Mouse (Mus musculus) layer of hippocampus, adult 9-11 months (tissue): ENCODE measurements at regions not wholly inside any gene's neighbourhood (a gene's known extent, or its start where the extent isn't known, plus 50 kb on each side); places are given as distances from the start of the nearest gene placed in this dataset.

Source experiments
- DNase-seq: peaks from one replicate; pipeline ENCODE4 v3.0.0; 2022

DNA sequence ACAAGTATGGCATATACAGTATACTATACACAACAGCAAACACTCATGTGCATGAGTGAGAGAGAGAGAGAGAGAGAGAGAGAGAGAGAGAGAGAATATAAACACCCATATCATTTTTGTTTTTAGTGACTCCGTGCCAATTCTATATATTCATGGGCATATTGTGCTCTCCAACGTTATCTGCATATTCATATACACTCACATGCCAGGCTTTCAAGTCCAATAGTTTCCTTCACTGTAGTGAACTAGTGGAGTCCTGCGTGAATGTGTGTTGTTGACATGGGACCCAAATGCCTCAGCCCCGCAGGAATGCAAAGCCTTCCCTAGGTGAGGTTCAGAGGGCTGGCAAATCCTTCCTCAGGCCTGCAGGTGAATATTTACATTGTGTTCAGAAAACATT is 53.4 kb upstream of the Nab1 start:
- no peak for DNase-seq

DNA sequence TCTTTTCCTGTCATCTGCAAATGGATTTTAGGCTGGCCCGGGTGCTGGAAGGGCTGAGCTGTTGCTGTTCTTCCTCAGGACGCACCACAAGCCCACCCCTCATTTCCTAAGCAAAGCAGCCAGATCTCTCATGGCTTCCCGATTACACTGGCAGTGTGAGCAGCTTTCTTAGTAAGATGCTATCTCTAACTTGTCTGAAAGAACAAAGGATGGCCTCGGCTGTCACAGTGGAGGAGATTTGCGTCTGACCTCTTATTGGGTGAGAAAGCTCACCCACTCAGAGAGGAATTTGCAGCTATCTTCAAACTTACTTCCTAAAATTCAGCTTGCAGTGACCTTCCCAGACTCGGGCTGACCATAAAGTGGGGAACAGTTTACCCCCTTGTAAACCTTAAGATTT is 64.7 kb upstream of the Nemp2 start:
- no peak for DNase-seq

DNA sequence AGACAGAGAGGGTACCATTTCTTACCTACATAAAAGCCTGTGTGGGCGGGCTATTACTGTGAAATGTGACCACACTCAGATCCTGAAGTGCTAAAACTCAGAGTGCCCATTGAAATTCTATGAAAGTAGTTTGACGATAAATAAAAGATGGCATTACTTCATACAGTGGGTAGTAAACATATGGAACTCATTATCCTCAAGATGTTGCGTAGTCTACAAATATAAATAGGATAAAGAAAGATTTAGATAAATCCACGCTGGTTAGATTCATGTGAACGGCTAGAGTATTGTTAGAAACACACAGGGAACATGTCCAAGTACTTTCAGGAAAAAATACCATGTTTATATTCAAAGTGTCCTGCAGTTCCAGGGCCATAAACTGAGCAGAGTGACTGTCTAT is 58.8 kb upstream of the Nemp2 start:
- no peak for DNase-seq

DNA sequence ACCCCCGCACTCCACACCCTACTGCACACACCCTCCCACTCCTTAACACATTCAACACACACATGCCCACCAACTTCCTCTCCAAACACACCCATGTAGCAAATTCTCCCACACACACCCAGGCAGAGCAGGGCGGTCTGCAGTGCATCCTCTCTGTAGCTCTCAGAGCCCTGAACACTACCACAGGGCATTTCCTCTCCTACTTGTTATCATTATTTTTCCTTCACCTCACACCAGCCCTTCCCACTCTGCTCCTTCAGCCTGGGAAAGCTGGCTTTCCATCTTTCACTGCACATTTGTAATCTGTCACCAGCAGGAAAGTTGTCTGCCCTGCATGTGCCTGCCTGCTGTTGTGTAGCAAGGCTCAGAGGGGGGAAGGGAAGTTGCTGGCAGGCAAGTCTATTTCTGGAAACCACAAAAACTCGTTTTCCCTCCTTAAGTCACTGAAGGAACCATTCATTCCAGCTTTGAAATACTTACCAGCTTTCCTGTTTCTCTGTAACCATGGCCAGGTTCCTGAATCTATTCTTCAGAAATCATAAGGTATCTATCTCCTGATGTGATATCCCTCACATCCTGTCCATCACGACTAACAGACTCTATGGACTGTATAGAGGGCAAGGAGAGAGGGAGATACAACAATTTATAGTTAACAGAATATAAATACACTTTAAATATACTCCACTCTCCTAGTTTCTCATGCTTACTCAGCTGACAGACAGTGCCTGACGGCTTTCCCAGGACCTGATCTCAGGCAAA is 52.0 kb upstream of the Nemp2 start:
- peak; percentile 51 for DNase-seq

DNA sequence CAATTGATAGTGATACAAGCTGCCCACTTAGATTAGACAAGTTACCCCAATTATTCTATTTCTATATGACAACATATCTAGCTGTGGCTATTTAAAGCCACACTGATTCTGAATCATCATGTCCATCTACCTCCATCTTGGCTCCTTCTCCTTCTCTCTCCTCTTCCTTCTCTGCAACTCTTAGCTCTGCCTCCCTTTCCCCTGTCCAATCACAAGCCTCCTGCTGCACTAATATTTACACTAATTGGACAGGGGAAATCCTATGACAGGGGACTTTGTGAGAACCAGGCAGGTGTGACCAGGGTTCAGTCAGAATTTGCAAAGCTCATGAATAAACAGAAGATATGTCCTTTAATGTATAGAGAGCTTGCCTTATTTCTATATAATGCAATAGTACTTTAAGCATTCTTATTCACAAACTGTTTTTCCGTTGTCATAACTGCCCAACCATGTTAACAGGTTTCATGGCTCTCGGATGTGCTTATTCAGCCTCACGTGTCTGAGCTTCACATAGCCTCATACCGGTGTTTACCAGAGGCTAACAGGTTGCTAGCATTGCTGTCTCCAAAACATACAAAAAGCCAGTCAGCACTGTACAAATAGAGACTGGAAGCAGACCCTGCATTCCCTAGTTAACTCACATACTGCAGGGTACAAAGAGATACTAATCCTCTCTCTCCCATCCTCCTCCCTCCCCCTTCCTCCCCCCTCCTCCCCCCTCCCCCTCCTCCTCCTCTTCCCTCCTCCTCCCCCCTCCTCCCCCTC is 50.2 kb upstream of the Nemp2 start:
- DNase-seq, result no peak
